Mouse (Mus musculus): ENCODE measurements at regions not wholly inside any gene's neighbourhood (a gene's known extent, or its start where the extent isn't known, plus 50 kb on each side); places are given as distances from the start of the nearest gene placed in this dataset.

GRCm38 (mm10) chr8:91917834-91918233, 116.0 kb upstream of the Irx3 start:
- no peak for TF ChIP-seq CHD2 (IDR thresholded peaks at IDR 0.05; ENCODE audit: low read depth, low read length)
- TF ChIP-seq ZC3H11A (IDR thresholded peaks at IDR 0.05; ENCODE audit: borderline replicate concordance, low read depth, low read length), result no peak
- no peak for TF ChIP-seq HCFC1 (IDR thresholded peaks at IDR 0.05; ENCODE audit: borderline replicate concordance, insufficient read depth, low read length)
